Mouse (Mus musculus) limb, embryonic 15.5 days (tissue): ENCODE results near the gene Ctla2b. TPM values are rescaled to one million over a fixed set of nuclear protein-coding genes. Genes with fewer than 3 reads are reported as not detected.

Source experiments
- polyA plus RNA-seq: library from polyadenylated mRNA; unstranded; fragments of >200 nt; fragmentation: Nextera tagmentation; extraction: Ambion mirVana; gene quantifications from 2 replicates; pipeline ENCODE4 v1.2.1, GENCODE M21; 2015

The Ctla2b gene
- polyA plus RNA-seq, 1 experiment from 2014 or later, result 5.5 TPM

Other genes starting within 250 kb of the Ctla2b start
- gene BC051665, start 111.1 kb downstream of the Ctla2b start, polyA plus RNA-seq, result not detected in 2 replicates
- gene Ctsll3, start 94.6 kb downstream of the Ctla2b start, polyA plus RNA-seq, result 1.3 and 1.4 TPM in 2 replicates
- 0.23 and 0.36 TPM in 2 replicates for gene 4930486L24Rik, start 33.0 kb downstream of the Ctla2b start, polyA plus RNA-seq
- not detected in 2 replicates for gene Gm49392, start 553 bp downstream of the Ctla2b start, polyA plus RNA-seq
- not detected in 2 replicates for gene Tpbpb, start 7.4 kb upstream of the Ctla2b start, polyA plus RNA-seq
- not detected in 2 replicates for gene Gm49393, start 38.1 kb upstream of the Ctla2b start, polyA plus RNA-seq
- 2.1 and 2.9 TPM in 2 replicates for gene Gm49391, start 39.1 kb upstream of the Ctla2b start, polyA plus RNA-seq
- gene Ctla2a, start 39.2 kb upstream of the Ctla2b start, polyA plus RNA-seq, result 29.7 and 31.1 TPM in 2 replicates
- not detected in 2 replicates for gene Tpbpa, start 44.5 kb upstream of the Ctla2b start, polyA plus RNA-seq
- not detected in 2 replicates for gene Ctsj, start 108.5 kb upstream of the Ctla2b start, polyA plus RNA-seq
- gene Ctsq, start 143.2 kb upstream of the Ctla2b start, polyA plus RNA-seq, result not detected in 2 replicates